Mouse (Mus musculus) C2C12 (cell line): ENCODE measurements at regions not wholly inside any gene's neighbourhood (a gene's known extent, or its start where the extent isn't known, plus 50 kb on each side); places are given as distances from the start of the nearest gene placed in this dataset.

Experiments
- CEBPB ChIP-seq: IDR thresholded peaks from one replicate; pipeline ENCODE4 v1.6.1; 2011; ENCODE audit warnings: low read depth, mild to moderate bottlenecking, control low read depth, moderate library complexity
- CTCF ChIP-seq: IDR thresholded peaks from one replicate; pipeline ENCODE4 v1.5.1; 2011; ENCODE audit not compliant: control insufficient read depth, insufficient read depth, insufficient read length
- FOSL1 ChIP-seq: IDR thresholded peaks from one replicate; pipeline ENCODE4 v1.8.0; 2011; ENCODE audit warnings: mild to moderate bottlenecking, low read length; ENCODE audit not compliant: poor library complexity, insufficient read depth, severe bottlenecking

- TF ChIP-seq CTCF = no peak
- TF ChIP-seq CEBPB = no peak
- TF ChIP-seq FOSL1 = no peak
Measured at GRCm38 (mm10) chr15:5658796-5659195, 414.8 kb upstream of the Ptger4 start.
